Mouse (Mus musculus) heart, postnatal 0 days (tissue): ENCODE results near the gene Gm5426. TPM values are rescaled to one million over a fixed set of nuclear protein-coding genes. Genes with fewer than 3 reads are reported as not detected.

ENCODE experiments used
- ATAC-seq: fragments of 200-750 bp; cut with Nextera tagmentation; 2 replicates; pipeline ENCODE4 v1.8.0; 2017; ENCODE audit warnings: low read depth, moderate number of reproducible peaks, moderate library complexity; ENCODE audit not compliant: insufficient read depth
- DNase-seq: peaks from one replicate; pipeline ENCODE4 v3.0.0-alpha.2; 2016; ENCODE audit warnings: low spot score
- H3K27ac ChIP-seq: fragments of 300-500 bp; sonication (generic); 2 replicates; pipeline ENCODE4 v1.5.1; 2014; ENCODE audit warnings: low read depth, mild to moderate bottlenecking
- H3K27me3 ChIP-seq: fragments of 300-500 bp; sonication (generic); 2 replicates; pipeline ENCODE4 v1.6.1; 2014; ENCODE audit warnings: low read length, mixed read lengths; ENCODE audit not compliant: control insufficient read depth, insufficient read depth
- H3K36me3 ChIP-seq: fragments of 300-500 bp; sonication (generic); replicated peaks from 2 replicates; pipeline ENCODE4 v1.6.1; 2014; ENCODE audit warnings: low read length, mixed read lengths; ENCODE audit not compliant: control insufficient read depth, insufficient read depth
- H3K4me1 ChIP-seq: fragments of 300-500 bp; sonication (generic); 2 replicates; pipeline ENCODE4 v1.6.1; 2014; ENCODE audit warnings: antibody characterized with exemption; ENCODE audit not compliant: control insufficient read depth, insufficient read depth
- H3K4me2 ChIP-seq: fragments of 300-500 bp; sonication (generic); 2 replicates; pipeline ENCODE4 v1.6.1; 2014; ENCODE audit warnings: low read depth, mild to moderate bottlenecking, low read length, moderate library complexity
- H3K4me3 ChIP-seq: fragments of 300-500 bp; sonication (generic); 2 replicates; pipeline ENCODE4 v1.5.1; 2014; ENCODE audit warnings: low read depth, low read length
- H3K9ac ChIP-seq: fragments of 300-500 bp; sonication (generic); replicated peaks from 2 replicates; pipeline ENCODE4 v1.6.1; 2014; ENCODE audit warnings: low read depth, low read length, mixed read lengths
- H3K9me3 ChIP-seq: fragments of 300-500 bp; sonication (generic); replicated peaks from 2 replicates; pipeline ENCODE4 v1.6.1; 2016; ENCODE audit warnings: low read length; ENCODE audit not compliant: control insufficient read depth
- CTCF ChIP-seq: IDR thresholded peaks from 2 replicates; pipeline ENCODE4 v1.5.1; 2016; ENCODE audit warnings: antibody characterized with exemption, control low read depth, low read depth
- EP300 ChIP-seq: IDR thresholded peaks from 2 replicates; pipeline ENCODE4 v1.6.1; 2016; ENCODE audit warnings: antibody characterized with exemption, low read depth
- WGBS: fragments of 180-500 bp; shearing (Covaris S2); extraction: QIAGEN DNeasy Blood & Tissue Kit; methylation state at CpG from one replicate; pipeline ENCODE4 v1.1.7; 2014; 5-methylcytosine and 5-hydroxymethylcytosine counted together
- microRNA-seq: library from miRNA; unstranded; fragments of <30 nt; microRNA quantifications from one replicate; pipeline ENCODE4, GENCODE M21; 2016
- polyA plus RNA-seq: library from polyadenylated mRNA; unstranded; fragments of >200 nt; fragmentation: Nextera tagmentation; extraction: Ambion mirVana; gene quantifications from 2 replicates; pipeline ENCODE4 v1.2.1, GENCODE M21; 2015
- total RNA-seq: library from RNA; depleted of rRNA; stranded (reverse); fragments of >200 nt; gene quantifications from 2 replicates; pipeline ENCODE4 v1.2.3, GENCODE M21; 2014; ENCODE audit warnings: low replicate concordance; rRNA removed

Gm5426 gene
- total and polyA plus RNA-seq, 2 experiments from 2014 or later = not detected

- ATAC-seq = no peak
- 58% methylated on average over 3 of the region's 3 CpGs for WGBS
- 0 out of 2 replicates have a peak overlapping the region, but pooled peaks have one; percentile 6 for H3K27ac ChIP-seq
- DNase-seq = no peak
- H3K4me2 ChIP-seq = no peak overlapping the region
- H3K4me1 ChIP-seq = peaks cover 14% of the 10 kb centered on the region; the same call in 1 of the 2 replicates
- no peak for TF ChIP-seq EP300
- TF ChIP-seq CTCF = no peak
- no peaks in the 10 kb centered on the region for H3K36me3 ChIP-seq
- H3K9ac ChIP-seq = no peak overlapping the region
- 0 out of 2 replicates have a peak, but pooled peaks cover 3% of the 10 kb centered on the region for H3K9me3 ChIP-seq
- no peak overlapping the region for H3K4me3 ChIP-seq
- no peaks in the 10 kb centered on the region for H3K27me3 ChIP-seq
These were observed 49.2 kb downstream of the Gm5426 start for GRCm38 (mm10) chr10:96185601-96186000.

Small RNA genes within 50 kb of the gene (microRNA-seq; reads per million reads assigned to microRNA genes)
- not detected for gene Gm22913

Other genes starting within 250 kb of the Gm5426 start
- 10.8 and 13.3 TPM in 2 replicates for gene Eea1, start 196.0 kb upstream of the Gm5426 start, total RNA-seq
- 21.1 and 21.3 TPM in 2 replicates for gene Eea1, start 196.0 kb upstream of the Gm5426 start, polyA plus RNA-seq